Mouse (Mus musculus) frontal cortex, postnatal 10 days (tissue): ENCODE data around the gene Jpt1.
"Not testable (repeated sequence)": the region's sequence is repeated elsewhere in the genome, so short reads cannot be mapped to it uniquely, and the experiment has no call there.

Experiments
- DNase-seq, 2 experiments: peaks; one replicate each; pipeline ENCODE4 v3.0.0; 2022; ENCODE audit warnings: low spot score in 2 of 2, mixed read lengths in 1 of 2

The Jpt1 gene

GRCm38 (mm10) chr11:115512004-115512403 is 2.2 kb downstream of the Jpt1 start:
- no peak for DNase-seq

GRCm38 (mm10) chr11:115511121-115511520 is 3.1 kb downstream of the Jpt1 start:
- DNase-seq = no peak

- no peak for DNase-seq
Measured at GRCm38 (mm10) chr11:115510507-115510888, 3.7 kb downstream of the Jpt1 start.

- DNase-seq = no peak
Measured at GRCm38 (mm10) chr11:115509773-115510506, 4.2 kb downstream of the Jpt1 start.

GRCm38 (mm10) chr11:115508061-115508460 is 6.1 kb downstream of the Jpt1 start:
- no peak for DNase-seq

GRCm38 (mm10) chr11:115506586-115506985 is 7.6 kb downstream of the Jpt1 start:
- no peak for DNase-seq

- DNase-seq = no peak
Measured at GRCm38 (mm10) chr11:115502636-115503035, 11.6 kb downstream of the Jpt1 start.

GRCm38 (mm10) chr11:115496559-115496958 is 17.6 kb downstream of the Jpt1 start:
- DNase-seq = not testable (repeated sequence)

GRCm38 (mm10) chr11:115492387-115492786 is 21.8 kb downstream of the Jpt1 start:
- DNase-seq = no peak

- DNase-seq = peak; percentile 75 to 78
Measured at GRCm38 (mm10) chr11:115491356-115492083, 22.7 kb downstream of the Jpt1 start, which contains the start of gene Nt5c. TSS of gene Nt5c (minus strand) at chr11:115491862.

GRCm38 (mm10) chr11:115490441-115491355 is 23.5 kb downstream of the Jpt1 start:
- DNase-seq = no peak

- DNase-seq = no peak
Measured at GRCm38 (mm10) chr11:115488551-115489104, 25.6 kb downstream of the Jpt1 start.

GRCm38 (mm10) chr11:115485155-115485554 is 29.0 kb downstream of the Jpt1 start:
- no peak for DNase-seq

GRCm38 (mm10) chr11:115483726-115484125 is 30.5 kb downstream of the Jpt1 start:
- peak in 1 of 2 experiments; percentile 77 for DNase-seq

GRCm38 (mm10) chr11:115483278-115483677 is 30.9 kb downstream of the Jpt1 start:
- no peak for DNase-seq

- no peak for DNase-seq
Measured at GRCm38 (mm10) chr11:115481553-115482259, 32.5 kb downstream of the Jpt1 start.

GRCm38 (mm10) chr11:115478296-115478938 is 35.8 kb downstream of the Jpt1 start:
- DNase-seq = no peak

- DNase-seq = not testable (repeated sequence)
Measured at GRCm38 (mm10) chr11:115477388-115477787, 36.8 kb downstream of the Jpt1 start.

- not testable (repeated sequence) for DNase-seq
Measured at GRCm38 (mm10) chr11:115476630-115477029, 37.6 kb downstream of the Jpt1 start.

GRCm38 (mm10) chr11:115475758-115476237 is 38.4 kb downstream of the Jpt1 start:
- no peak for DNase-seq
